Mouse (Mus musculus): ENCODE measurements around the gene Ppp1r13b. TPM values are rescaled to one million over a fixed set of nuclear protein-coding genes. Genes with fewer than 3 reads are reported as not detected.

The Ppp1r13b gene
- total and polyA plus RNA-seq, 3 experiments: 11.8 to 18.1 (median 18.0) TPM

DNA sequence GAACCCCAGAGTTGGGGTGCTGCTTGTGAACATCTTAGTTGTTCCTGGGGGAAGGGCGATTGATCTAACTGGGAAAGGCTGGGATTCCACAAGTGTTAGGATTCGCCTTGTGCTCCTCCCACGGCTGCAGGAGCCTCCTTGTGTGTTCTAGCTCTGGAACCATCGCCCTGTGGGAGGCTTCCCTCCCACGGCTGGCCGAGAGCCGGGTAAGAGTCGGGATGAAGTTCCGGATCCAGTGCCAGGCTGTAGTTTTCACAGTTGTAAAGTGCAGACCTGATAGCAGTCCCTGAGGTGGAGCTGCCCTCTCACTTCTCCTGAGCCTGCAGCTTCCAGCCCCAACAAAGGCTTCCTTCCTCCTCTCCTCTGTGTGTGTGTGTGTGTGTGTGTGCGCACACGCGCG lies 91.4 kb downstream of the Ppp1r13b start:
- H3K27me3 ChIP-seq (ENCODE audit: control insufficient read depth, insufficient read depth, low read length): no peaks in the 10 kb centered on the region
- peak overlapping the region; percentile 1; the same call in 1 of the 2 replicates for H3K9ac ChIP-seq (ENCODE audit: low read depth, low read length)
- no peak for TF ChIP-seq CTCF (IDR thresholded peaks at IDR 0.05)
- no peak for TF ChIP-seq EP300 (IDR thresholded peaks at IDR 0.05; ENCODE audit: insufficient read depth, low read depth, low read length)
- TF ChIP-seq POLR2A (IDR thresholded peaks at IDR 0.05; ENCODE audit: insufficient read depth, low read depth, low read length): no peak
- no peak overlapping the region for H3K4me3 ChIP-seq
- H3K36me3 ChIP-seq (ENCODE audit: control insufficient read depth, insufficient read depth, low read length): no peaks in the 10 kb centered on the region
- DNase-seq: peak; percentile 53 to 71
- peaks cover 15% of the 10 kb centered on the region for H3K4me1 ChIP-seq (ENCODE audit: control insufficient read depth, insufficient read depth, low read length)
- intact Hi-C loops (cut with DNase I): no loop called here
- 27% methylated on average over 13 of the region's 13 CpGs for WGBS
- no peak overlapping the region for H3K27ac ChIP-seq
- no peaks in the 10 kb centered on the region; the same call in 1 of the 2 replicates for H3K79me2 ChIP-seq (replicated peaks; ENCODE audit: control insufficient read depth, insufficient read depth, low read length)

DNA sequence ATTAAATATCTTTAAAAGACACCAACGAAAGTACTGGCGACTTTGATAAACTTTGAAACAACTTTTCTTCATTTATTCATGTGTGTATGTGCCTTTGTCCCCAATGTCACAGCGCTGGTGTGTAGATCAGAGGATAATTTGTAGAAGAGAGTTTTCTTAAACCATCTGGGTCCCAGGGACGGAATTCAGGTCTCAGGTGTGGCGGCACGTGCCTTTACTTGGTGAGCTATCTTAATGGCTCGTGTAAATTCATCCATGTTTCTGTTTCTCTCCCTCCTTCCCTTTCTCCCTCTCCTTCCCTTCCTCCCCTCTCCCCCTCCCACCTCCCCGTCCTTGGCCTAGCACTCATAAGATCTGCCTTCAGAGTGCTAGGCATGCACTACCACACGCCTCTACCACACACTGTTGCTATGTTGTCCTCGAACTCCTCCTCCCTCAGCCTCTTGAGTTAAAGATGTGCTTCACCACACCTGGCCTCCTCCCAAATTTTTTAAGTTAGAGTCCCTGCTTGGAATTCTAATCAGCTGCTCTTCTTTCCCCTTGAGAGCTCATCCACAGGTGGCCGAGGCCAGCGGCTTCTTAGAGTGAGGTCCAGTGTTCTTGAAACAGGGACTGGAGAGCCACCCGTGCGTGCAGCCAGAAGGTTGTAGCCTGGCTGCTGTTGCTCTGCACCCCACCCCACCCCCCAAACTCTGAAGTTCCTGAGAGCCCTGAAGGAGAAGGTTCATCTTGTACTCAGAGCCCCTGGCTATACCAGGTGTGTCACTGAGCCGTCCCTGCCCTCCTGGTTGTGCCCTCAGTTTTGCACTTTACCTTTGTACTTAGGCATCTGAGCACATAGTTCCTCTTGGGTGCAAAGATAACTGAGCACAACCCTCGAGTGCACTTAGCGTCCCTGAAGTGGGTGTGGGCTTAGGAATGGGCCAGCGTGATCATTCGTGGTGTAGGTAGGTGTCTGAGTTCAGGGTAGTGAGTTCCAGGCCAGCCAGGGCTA lies 92.8 kb downstream of the Ppp1r13b start:
- Histone ChIP-seq H3K4me3 (peak overlapping the region; percentile 89), H3K79me2 (replicated peaks; ENCODE audit: control insufficient read depth, insufficient read depth, low read length) (no peaks in the 10 kb centered on the region), H3K27ac (peak overlapping the region; percentile 92), H3K4me1 (ENCODE audit: control insufficient read depth, insufficient read depth, low read length) (peaks cover 8% of the 10 kb centered on the region), H3K27me3 (ENCODE audit: control insufficient read depth, insufficient read depth, low read length) (no peaks in the 10 kb centered on the region), H3K9ac (ENCODE audit: low read depth, low read length) (peak overlapping the region; percentile 22), H3K36me3 (ENCODE audit: control insufficient read depth, insufficient read depth, low read length) (no peaks in the 10 kb centered on the region)
- WGBS: 29% methylated on average over 19 of the region's 19 CpGs
- TF ChIP-seq EP300 (IDR thresholded peaks at IDR 0.05; ENCODE audit: insufficient read depth, low read depth, low read length) (no peak), POLR2A (IDR thresholded peaks at IDR 0.05; ENCODE audit: insufficient read depth, low read depth, low read length) (no peak), CTCF (IDR thresholded peaks at IDR 0.05) (no peak)
- intact Hi-C loops (cut with DNase I): loop anchor here (5.0 kb wide), 1 partner anchor 73 kb away; no protein-coding TSS in a partner anchor
- DNase-seq: no peak

DNA sequence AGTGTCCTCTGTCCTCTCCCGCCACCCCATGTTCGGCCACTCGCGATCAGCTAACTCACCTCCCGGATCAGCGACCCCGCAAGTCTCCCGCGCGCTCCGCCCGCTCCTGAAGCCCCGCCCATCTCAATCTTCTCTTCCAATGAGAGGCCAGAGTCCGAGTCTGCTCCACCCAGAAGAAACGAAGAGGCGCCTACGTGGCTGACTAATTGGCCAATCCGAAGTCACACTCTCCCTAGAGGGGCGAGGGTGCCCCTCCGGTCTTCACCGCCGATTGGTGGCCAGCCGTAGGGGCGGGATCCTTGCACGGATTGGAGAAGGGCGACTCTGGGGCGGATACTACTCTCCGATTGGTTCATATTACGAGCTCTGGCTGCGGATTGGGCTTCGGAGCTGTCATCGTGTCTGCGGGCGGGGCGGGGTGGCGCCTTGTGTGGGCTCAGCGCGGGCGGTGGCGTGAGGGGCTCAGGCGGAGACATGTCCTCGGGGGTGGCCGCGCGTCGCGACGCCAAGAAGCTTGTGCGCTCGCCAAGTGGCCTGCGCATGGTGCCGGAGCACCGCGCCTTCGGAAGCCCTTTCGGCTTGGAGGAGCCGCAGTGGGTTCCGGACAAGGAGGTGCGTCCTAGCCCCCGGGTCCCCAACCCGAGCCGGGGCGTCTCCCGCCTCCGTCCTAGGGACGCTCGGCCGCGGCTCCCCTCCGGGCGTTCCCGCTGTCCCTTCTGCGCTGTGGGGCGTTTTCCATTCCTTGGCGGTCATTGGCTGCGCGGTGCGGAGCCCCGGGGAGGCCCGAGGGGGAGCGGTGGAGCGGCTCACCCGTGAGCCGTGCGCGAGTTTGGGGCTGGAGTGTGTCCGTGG lies 93.9 kb downstream of the Ppp1r13b start, which contains the start of the genes Xrcc3 and Zfyve21:
Gene Xrcc3, minus strand, starts transcription at position 108 of the 852 bp plus-strand sequence.
Gene Zfyve21, plus strand, starts transcription at position 405 of the 852 bp plus-strand sequence.
- H3K4me1 ChIP-seq (ENCODE audit: control insufficient read depth, insufficient read depth, low read length): peaks cover 9% of the 10 kb centered on the region
- WGBS: under 1% methylated on average over 87 of the region's 87 CpGs

DNA sequence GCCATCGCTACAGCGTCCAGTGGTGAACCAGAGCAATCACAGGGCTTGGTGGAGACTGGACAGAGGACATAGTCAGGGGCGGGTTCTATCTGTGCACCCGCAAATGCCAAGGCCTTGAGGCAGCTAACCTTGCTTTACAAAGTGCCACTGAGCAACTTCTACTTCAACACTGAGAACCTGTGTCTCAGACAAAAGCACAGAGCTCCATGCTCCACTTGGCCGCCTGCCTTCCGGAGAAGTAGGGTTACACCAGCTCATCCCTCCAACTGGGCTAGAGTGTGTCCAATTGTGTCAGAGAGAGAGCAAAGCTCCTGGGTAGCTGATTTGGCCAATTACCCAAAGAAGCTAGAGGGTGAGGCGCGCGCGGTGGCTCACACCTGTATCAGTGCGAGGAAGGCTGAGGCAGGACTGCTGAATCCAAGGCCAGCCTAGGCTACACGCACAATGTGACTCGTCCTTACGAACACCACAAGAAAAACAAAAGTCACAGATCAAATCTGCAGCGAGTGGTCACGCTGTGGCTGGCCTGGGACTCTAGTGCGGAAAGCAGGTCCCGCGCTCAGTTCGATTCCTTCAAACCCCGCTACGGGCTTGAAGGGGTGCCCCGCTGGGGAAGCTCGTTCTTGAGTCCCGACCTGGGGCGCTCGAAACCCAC lies 94.7 kb downstream of the Ppp1r13b start:
- intact Hi-C loops (cut with DNase I): loop anchor here (5.0 kb wide), 1 partner anchor 71 kb away; no protein-coding TSS in a partner anchor
- peak overlapping the region; percentile 18 for H3K27ac ChIP-seq
- no peak for TF ChIP-seq CTCF (IDR thresholded peaks at IDR 0.05)
- TF ChIP-seq EP300 (IDR thresholded peaks at IDR 0.05; ENCODE audit: insufficient read depth, low read depth, low read length): no peak
- TF ChIP-seq POLR2A (IDR thresholded peaks at IDR 0.05; ENCODE audit: insufficient read depth, low read depth, low read length): no peak
- WGBS: 5% methylated on average over 27 of the region's 27 CpGs
- peak in 1 of 2 experiments; percentile 34 for DNase-seq
- H3K79me2 ChIP-seq (replicated peaks; ENCODE audit: control insufficient read depth, insufficient read depth, low read length): no peaks in the 10 kb centered on the region
- H3K4me1 ChIP-seq (ENCODE audit: control insufficient read depth, insufficient read depth, low read length): peaks cover 9% of the 10 kb centered on the region
- peak overlapping the region; percentile 60 for H3K4me3 ChIP-seq
- no peaks in the 10 kb centered on the region for H3K27me3 ChIP-seq (ENCODE audit: control insufficient read depth, insufficient read depth, low read length)
- H3K36me3 ChIP-seq (ENCODE audit: control insufficient read depth, insufficient read depth, low read length): no peaks in the 10 kb centered on the region
- H3K9ac ChIP-seq (ENCODE audit: low read depth, low read length): peak overlapping the region; percentile 59

More for the DNA sequence above, 93.9 kb downstream of the Ppp1r13b start, which contains the start of the genes Xrcc3 and Zfyve21:
- intact Hi-C loops (cut with DNase I): loop anchor here (5.0 kb wide), 1 partner anchor 72 kb away; no protein-coding TSS in a partner anchor
- peak; percentile 87 for TF ChIP-seq POLR2A (IDR thresholded peaks at IDR 0.05; ENCODE audit: insufficient read depth, low read depth, low read length)
- TF ChIP-seq CTCF (IDR thresholded peaks at IDR 0.05): no peak
- no peaks in the 10 kb centered on the region for H3K79me2 ChIP-seq (replicated peaks; ENCODE audit: control insufficient read depth, insufficient read depth, low read length)
- no peaks in the 10 kb centered on the region for H3K36me3 ChIP-seq (ENCODE audit: control insufficient read depth, insufficient read depth, low read length)
- H3K27ac ChIP-seq: peak within 1 kb of the TSS; percentile 92
- H3K9ac ChIP-seq (ENCODE audit: low read depth, low read length): peak within 1 kb of the TSS; percentile 84
- H3K4me3 ChIP-seq: peak within 1 kb of the TSS; percentile 89
- DNase-seq: peak; percentile 94 to 99
- no peaks in the 10 kb centered on the region for H3K27me3 ChIP-seq (ENCODE audit: control insufficient read depth, insufficient read depth, low read length)

DNA sequence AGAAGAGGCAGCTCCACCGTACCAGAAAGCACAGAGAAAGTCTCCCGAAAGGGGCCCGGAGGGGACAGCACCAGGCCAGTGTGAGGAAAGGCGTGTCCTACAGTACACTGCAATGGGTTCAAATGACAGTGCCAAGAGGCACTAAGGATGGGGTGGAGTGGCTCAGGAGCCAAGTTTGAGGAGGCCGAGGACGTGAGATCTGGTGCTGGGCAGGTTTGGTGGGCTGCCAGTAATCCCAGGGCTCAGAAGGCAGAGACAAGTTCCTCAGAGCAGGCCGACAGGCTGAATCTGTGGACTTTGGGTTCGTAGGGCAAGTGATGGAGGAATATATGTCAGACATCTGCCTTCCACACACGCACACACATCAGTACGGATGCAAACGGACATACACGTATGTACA lies 95.3 kb downstream of the Ppp1r13b start:
- intact Hi-C loops (cut with DNase I): loop anchor here (5.0 kb wide), 1 partner anchor 70 kb away; no protein-coding TSS in a partner anchor
- no peak for DNase-seq
- H3K4me3 ChIP-seq: no peak overlapping the region
- H3K27ac ChIP-seq: no peak overlapping the region
- no peak overlapping the region for H3K9ac ChIP-seq (ENCODE audit: low read depth, low read length)
- H3K79me2 ChIP-seq (replicated peaks; ENCODE audit: control insufficient read depth, insufficient read depth, low read length): no peaks in the 10 kb centered on the region
- H3K27me3 ChIP-seq (ENCODE audit: control insufficient read depth, insufficient read depth, low read length): no peaks in the 10 kb centered on the region
- 61% methylated on average over 12 of the region's 12 CpGs for WGBS
- no peaks in the 10 kb centered on the region for H3K36me3 ChIP-seq (ENCODE audit: control insufficient read depth, insufficient read depth, low read length)
- TF ChIP-seq CTCF (IDR thresholded peaks at IDR 0.05): no peak
- TF ChIP-seq EP300 (IDR thresholded peaks at IDR 0.05; ENCODE audit: insufficient read depth, low read depth, low read length): no peak
- TF ChIP-seq POLR2A (IDR thresholded peaks at IDR 0.05; ENCODE audit: insufficient read depth, low read depth, low read length): no peak
- peaks cover 8% of the 10 kb centered on the region for H3K4me1 ChIP-seq (ENCODE audit: control insufficient read depth, insufficient read depth, low read length)

Measured in heart, adult 2 months (tissue).